Mouse (Mus musculus) hematopoietic multipotent progenitor cell, adult 10-12 weeks (in vitro differentiated cells): ENCODE data around the gene Fam126b. TPM values are rescaled to one million over a fixed set of nuclear protein-coding genes. Genes with fewer than 3 reads are reported as not detected.

Source experiments
- polyA plus RNA-seq: library from polyadenylated mRNA; stranded (reverse); fragments of >175 nt; gene quantifications from 2 replicates; pipeline ENCODE4 v1.2.3, GENCODE M21; 2012; ENCODE audit warnings: low replicate concordance

The Fam126b gene
- polyA plus RNA-seq = 2.1 and 7.2 TPM in 2 replicates

DNA sequence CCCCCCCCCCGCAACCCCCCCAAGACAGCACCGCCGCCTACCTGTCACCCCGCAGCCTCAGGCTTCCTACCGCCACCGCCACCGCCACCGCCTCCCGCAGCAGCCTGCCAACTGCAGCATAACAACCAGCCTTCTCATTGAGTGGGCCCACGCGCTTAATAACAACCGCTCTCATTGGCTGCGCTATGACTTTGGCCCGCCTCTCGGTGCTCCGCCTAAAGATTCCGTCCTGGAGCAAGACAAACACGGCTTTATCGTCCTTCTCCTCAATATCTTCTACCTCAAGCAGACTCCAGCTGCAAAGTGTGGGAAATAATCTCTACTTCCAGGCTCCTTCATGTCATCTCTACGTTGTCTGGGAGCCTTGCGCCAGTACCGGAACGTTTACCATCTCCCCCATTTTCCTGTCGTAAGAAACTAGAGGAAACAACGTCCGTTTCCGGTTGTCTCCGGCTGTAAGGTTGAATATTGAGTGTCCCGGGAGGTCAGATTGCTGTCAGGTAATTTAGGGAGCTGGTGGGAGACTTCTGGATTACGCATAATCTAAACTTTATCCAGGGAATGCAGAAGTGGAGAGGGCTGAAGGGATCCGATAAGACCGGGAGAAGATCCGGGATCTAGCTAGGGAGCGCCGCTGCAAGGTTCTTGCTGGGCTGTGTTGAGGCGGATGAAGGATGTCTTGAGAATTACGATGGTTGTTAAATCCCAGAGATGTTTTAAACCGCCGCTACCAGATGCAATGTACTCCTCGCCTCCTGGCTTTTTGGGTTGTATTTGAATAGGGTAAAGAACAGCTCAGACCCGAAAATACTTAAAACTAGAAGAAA lies at the start of gene Fam126b, which contains the start of gene Ndufb3:
TSS of gene Fam126b (minus strand) at position 153 of the 827 bp plus-strand sequence.
TSS of gene Ndufb3 (plus strand) at position 214 of the 827 bp plus-strand sequence.

DNA sequence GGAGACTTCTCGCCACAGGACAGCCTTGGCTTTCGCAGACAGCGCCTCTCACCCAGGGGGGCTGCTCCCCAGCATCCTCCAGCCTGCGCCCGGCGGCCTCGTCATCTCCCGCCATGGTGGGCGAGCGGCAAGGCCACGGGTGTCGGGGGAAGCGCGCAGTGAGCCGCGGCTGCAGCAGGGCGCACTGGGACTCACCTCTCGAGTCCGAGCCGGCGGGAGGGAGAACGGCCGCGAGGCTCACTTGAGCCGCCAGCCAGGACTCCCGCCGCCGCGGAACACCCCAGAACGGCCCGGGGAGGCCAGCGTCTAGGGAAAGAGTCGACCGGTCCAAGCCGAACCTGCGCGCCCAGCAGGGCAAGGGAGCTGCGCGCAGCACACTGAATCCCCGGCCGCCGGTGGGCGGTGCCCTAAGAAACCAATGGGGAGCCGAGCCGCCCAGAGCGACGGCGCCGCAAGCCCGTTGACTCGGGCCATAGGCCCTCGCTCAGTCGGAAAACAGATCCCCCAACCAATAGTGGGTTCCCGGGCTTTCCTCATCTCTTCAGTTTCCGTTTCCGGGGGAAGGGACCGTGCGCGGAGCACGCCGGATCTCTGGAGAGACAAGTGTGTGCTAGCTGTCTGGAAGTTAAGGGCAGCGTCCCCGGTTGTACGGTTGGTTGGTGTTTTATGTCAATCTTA lies 81.4 kb downstream of the Fam126b start, which contains the start of gene Orc2:
TSS of gene Orc2 (minus strand) at position 533 of the 678 bp plus-strand sequence.

Other genes starting within 250 kb of the Fam126b start
- 2.6 and 13.4 TPM in 2 replicates for gene Bzw1, start 193.4 kb downstream of the Fam126b start, polyA plus RNA-seq
- gene Clk1, start 162.3 kb downstream of the Fam126b start, polyA plus RNA-seq = 13.8 and 19.6 TPM in 2 replicates
- 0.64 and 4.4 TPM in 2 replicates for gene Nif3l1, start 141.2 kb downstream of the Fam126b start, polyA plus RNA-seq
- 2.8 and 4.9 TPM in 2 replicates for gene Ppil3, start 140.8 kb downstream of the Fam126b start, polyA plus RNA-seq
- 8.3 and 14.8 TPM in 2 replicates for gene Orc2, start 81.2 kb downstream of the Fam126b start, polyA plus RNA-seq
- gene Ndufb3, start 61 bp upstream of the Fam126b start, polyA plus RNA-seq = 2.1 and 5.0 TPM in 2 replicates
- not detected in 2 replicates for gene Als2cr12, start 109.7 kb upstream of the Fam126b start, polyA plus RNA-seq
- 3.6 and 17.0 TPM in 2 replicates for gene Cflar, start 125.2 kb upstream of the Fam126b start, polyA plus RNA-seq
- gene Casp8, start 209.1 kb upstream of the Fam126b start, polyA plus RNA-seq = 4.7 and 7.9 TPM in 2 replicates